Mouse (Mus musculus): ENCODE data around the gene Tnik. TPM values are rescaled to one million over a fixed set of nuclear protein-coding genes. Genes with fewer than 3 reads are reported as not detected.

Gene Tnik
- polyA plus RNA-seq, 1 experiment from 2014 or later: 106 TPM

DNA sequence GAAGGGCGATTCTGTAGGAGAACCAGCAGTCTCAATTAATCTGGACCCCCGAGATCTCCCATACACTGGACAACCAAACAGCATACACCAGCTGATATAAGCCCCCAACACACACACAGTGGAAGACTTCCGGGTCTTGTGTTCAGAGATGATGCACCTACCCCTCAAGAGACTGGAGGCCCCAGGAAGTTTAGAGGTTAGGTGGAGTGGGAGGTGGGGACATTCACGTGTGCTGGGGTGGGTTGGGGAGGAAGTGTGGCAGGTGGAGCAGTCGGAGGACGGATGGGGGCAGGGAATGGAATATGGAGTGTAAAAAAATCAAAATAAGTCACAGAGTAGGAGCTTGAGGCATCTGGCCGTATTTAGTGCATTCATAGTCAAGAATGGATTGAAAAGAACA lies 7.3 kb upstream of the Tnik start:
- H3K36me3 ChIP-seq (ENCODE audit: control insufficient read depth, insufficient read depth, low read length): no peaks in the 10 kb centered on the region
- no peak for ATAC-seq (ENCODE audit: low read depth)
- no peaks in the 10 kb centered on the region for H3K27me3 ChIP-seq (ENCODE audit: control insufficient read depth, insufficient read depth, low read length)
- no peak overlapping the region for H3K4me3 ChIP-seq (ENCODE audit: low read depth, low read length)
- WGBS: 92% methylated on average over 7 of the region's 7 CpGs
- no peak overlapping the region for H3K27ac ChIP-seq (ENCODE audit: low read depth, low read length)
- no peak overlapping the region for H3K9ac ChIP-seq (replicated peaks; ENCODE audit: low read depth, low read length)
- no peak overlapping the region for H3K4me2 ChIP-seq (ENCODE audit: low read depth, low read length)
- no peaks in the 10 kb centered on the region for H3K9me3 ChIP-seq (ENCODE audit: control insufficient read depth, low read length)
- no peaks in the 10 kb centered on the region for H3K4me1 ChIP-seq (ENCODE audit: control insufficient read depth, insufficient read depth, low read length)

DNA sequence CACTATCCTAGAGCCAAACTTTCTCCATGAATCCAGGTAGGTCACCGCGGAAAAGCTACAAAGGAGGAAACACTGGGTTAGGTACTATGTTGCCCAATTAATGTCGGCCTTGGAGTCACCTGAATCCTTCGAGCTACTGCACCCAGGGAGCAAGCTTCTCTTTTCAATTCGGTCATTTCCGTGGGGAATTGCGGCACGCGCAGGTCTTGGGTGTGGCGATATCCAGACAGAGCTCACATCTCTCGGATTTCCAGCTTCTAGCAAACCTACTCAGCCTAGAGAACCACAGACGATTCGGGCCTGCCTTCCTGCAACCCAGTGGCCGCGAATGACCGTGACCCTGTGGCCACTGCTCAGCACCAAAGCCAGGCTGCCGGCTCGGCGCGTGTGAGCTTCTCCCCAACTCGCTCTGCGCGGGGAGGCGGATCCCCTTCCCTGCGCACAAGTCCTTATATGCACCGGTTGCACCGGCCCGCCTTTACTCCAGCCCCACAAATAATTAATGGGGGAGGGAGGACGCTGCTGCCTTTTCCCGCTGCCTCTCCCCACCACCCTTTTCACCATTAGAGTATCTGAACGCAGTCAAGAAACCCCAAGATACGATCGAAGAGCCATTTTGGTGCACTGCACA lies 528 bp upstream of the Tnik start:
- under 1% methylated on average over 33 of the region's 33 CpGs for WGBS
- peak overlapping the region; percentile 95 for H3K27ac ChIP-seq (ENCODE audit: low read depth, low read length)
- H3K4me3 ChIP-seq (ENCODE audit: low read depth, low read length): peak overlapping the region; percentile 93
- H3K36me3 ChIP-seq (ENCODE audit: control insufficient read depth, insufficient read depth, low read length): no peaks in the 10 kb centered on the region
- peak overlapping the region; percentile 95 for H3K9ac ChIP-seq (replicated peaks; ENCODE audit: low read depth, low read length)
- ATAC-seq (ENCODE audit: low read depth): peak; percentile 50
- peak overlapping the region; percentile 68 for H3K4me2 ChIP-seq (ENCODE audit: low read depth, low read length)
- peaks cover 16% of the 10 kb centered on the region; the same call in 1 of the 2 replicates for H3K4me1 ChIP-seq (ENCODE audit: control insufficient read depth, insufficient read depth, low read length)
- no peaks in the 10 kb centered on the region; the same call in 1 of the 2 replicates for H3K27me3 ChIP-seq (ENCODE audit: control insufficient read depth, insufficient read depth, low read length)
- H3K9me3 ChIP-seq (ENCODE audit: control insufficient read depth, low read length): no peaks in the 10 kb centered on the region

DNA sequence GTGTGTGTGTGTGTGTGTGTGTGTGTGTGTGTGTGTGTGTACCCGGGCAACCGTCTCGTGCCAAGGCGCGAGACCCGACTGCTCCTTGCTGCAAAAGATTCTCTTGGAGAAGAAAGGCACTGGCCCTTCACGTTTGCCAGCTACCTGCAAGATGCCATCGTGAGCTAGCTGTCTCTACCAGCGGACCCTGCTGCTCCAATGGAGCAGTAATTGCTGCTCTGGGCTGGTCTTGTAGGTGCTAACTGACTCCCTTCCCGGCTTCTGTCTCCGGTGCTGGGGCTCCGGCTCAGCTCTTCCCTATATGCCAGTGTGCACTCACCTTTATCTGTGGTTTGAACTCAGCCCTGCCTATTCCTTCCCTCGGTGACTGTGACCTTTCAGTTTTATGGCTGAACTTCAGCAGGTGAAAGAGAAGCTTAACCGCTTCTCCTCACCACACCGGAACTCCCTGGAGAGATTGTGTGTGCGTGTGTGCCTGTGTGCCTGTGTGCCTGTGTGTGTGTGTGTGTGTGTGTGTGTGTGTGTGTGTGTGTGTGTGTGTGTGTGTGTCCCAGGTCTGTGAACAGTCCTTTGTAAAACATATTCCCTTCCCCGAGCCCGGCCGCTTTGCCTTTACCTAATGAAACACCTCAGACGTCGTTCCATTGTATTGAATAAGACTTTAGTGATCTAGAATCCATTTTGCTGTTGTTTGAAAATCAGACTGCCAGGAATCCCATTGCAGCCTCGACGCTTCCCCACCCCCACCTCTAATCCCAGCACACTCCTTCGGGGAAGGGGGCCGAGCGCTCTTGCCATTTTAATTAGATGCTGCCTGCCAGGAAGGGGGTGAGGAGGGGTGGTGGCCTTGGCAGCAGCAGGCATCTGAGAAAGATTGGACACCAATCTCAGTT lies 1.2 kb downstream of the Tnik start:
- peak overlapping the region; percentile 95 for H3K9ac ChIP-seq (replicated peaks; ENCODE audit: low read depth, low read length)
- no peaks in the 10 kb centered on the region; the same call in 1 of the 2 replicates for H3K27me3 ChIP-seq (ENCODE audit: control insufficient read depth, insufficient read depth, low read length)
- peak overlapping the region; percentile 68 for H3K4me2 ChIP-seq (ENCODE audit: low read depth, low read length)
- peak overlapping the region; percentile 95 for H3K27ac ChIP-seq (ENCODE audit: low read depth, low read length)
- H3K9me3 ChIP-seq (ENCODE audit: control insufficient read depth, low read length): no peaks in the 10 kb centered on the region
- H3K4me3 ChIP-seq (ENCODE audit: low read depth, low read length): peak overlapping the region; percentile 93
- ATAC-seq (ENCODE audit: low read depth): peak; percentile 21
- no peaks in the 10 kb centered on the region for H3K36me3 ChIP-seq (ENCODE audit: control insufficient read depth, insufficient read depth, low read length)
- WGBS: 1% methylated on average over 26 of the region's 26 CpGs
- H3K4me1 ChIP-seq (ENCODE audit: control insufficient read depth, insufficient read depth, low read length): peaks cover 29% of the 10 kb centered on the region; the same call in 1 of the 2 replicates

DNA sequence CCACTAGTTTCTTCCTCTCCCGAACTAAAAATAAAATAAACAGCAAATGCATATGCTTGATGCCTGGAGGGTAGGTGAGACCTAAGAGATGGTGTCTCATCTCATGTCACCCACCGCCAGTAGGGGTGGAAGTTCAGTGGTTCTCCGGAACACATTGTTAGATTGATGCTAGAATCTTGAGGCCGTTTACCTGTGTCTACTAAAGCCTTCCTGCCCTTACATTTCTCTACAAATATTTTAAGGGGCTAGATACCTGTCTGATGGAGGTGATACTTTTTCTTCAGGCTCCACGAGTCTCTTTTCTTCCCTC lies 1.8 kb downstream of the Tnik start:
- Histone ChIP-seq H3K4me2 (ENCODE audit: low read depth, low read length) (peak overlapping the region; percentile 68), H3K9me3 (ENCODE audit: control insufficient read depth, low read length) (no peaks in the 10 kb centered on the region), H3K27me3 (ENCODE audit: control insufficient read depth, insufficient read depth, low read length) (no peaks in the 10 kb centered on the region; the same call in 1 of the 2 replicates), H3K4me1 (ENCODE audit: control insufficient read depth, insufficient read depth, low read length) (peaks cover 29% of the 10 kb centered on the region; the same call in 1 of the 2 replicates), H3K4me3 (ENCODE audit: low read depth, low read length) (peak overlapping the region; percentile 93), H3K27ac (ENCODE audit: low read depth, low read length) (peak overlapping the region; percentile 95), H3K9ac (replicated peaks; ENCODE audit: low read depth, low read length) (peak overlapping the region; percentile 95), H3K36me3 (ENCODE audit: control insufficient read depth, insufficient read depth, low read length) (no peaks in the 10 kb centered on the region)
- WGBS: 18% methylated on average over 5 of the region's 5 CpGs
- ATAC-seq (ENCODE audit: low read depth): no peak

DNA sequence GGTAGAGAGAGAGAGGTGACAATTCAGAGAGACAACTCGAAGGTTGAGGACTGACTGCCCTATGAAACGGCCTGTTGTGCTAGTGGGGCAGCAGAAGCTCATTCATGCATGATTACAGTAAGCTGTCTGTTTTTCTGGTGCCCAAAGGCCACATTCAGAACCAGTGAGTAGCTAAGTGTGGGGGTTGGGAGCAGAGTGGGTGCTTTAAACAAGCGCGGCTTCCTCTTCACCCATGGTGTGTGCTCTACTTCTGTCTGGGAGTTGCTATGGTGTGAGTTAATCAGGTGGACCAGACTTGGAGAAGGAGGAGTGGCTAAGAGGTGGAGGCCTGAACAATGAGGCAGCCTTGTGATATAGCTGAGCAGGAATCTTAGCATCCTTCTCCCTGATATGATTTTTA lies 2.2 kb downstream of the Tnik start:
- Histone ChIP-seq H3K4me1 (ENCODE audit: control insufficient read depth, insufficient read depth, low read length) (peaks cover 32% of the 10 kb centered on the region), H3K9me3 (ENCODE audit: control insufficient read depth, low read length) (no peaks in the 10 kb centered on the region), H3K9ac (replicated peaks; ENCODE audit: low read depth, low read length) (peak overlapping the region; percentile 95), H3K4me3 (ENCODE audit: low read depth, low read length) (peak overlapping the region; percentile 93), H3K27me3 (ENCODE audit: control insufficient read depth, insufficient read depth, low read length) (no peaks in the 10 kb centered on the region; the same call in 1 of the 2 replicates), H3K4me2 (ENCODE audit: low read depth, low read length) (peak overlapping the region; percentile 68), H3K27ac (ENCODE audit: low read depth, low read length) (peak overlapping the region; percentile 95), H3K36me3 (ENCODE audit: control insufficient read depth, insufficient read depth, low read length) (no peaks in the 10 kb centered on the region)
- WGBS: 18% methylated on average over 4 of the region's 4 CpGs
- ATAC-seq (ENCODE audit: low read depth): peak; percentile 33

DNA sequence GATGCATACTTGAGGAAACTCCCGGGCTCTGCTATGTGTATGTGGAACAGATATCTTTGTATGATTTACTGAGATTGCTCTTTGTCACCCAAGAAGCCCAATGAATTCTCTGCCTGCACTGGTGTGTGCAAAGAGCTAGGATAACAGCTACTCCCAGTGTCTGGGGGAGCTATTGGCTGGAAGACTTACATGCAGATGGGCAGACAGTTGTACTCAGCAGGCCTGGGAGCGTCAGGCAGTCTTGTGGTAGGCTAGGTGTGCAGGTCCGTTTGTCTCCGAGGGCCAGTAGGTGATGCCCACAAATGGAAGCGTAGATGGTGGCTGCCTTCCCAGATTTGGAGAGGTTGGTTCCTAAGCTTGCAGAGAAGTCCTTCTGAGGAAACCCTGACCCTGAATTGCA lies 2.6 kb downstream of the Tnik start:
- Histone ChIP-seq H3K4me1 (ENCODE audit: control insufficient read depth, insufficient read depth, low read length) (peaks cover 34% of the 10 kb centered on the region), H3K9me3 (ENCODE audit: control insufficient read depth, low read length) (no peaks in the 10 kb centered on the region), H3K4me2 (ENCODE audit: low read depth, low read length) (peak overlapping the region; percentile 68), H3K36me3 (ENCODE audit: control insufficient read depth, insufficient read depth, low read length) (no peaks in the 10 kb centered on the region), H3K27ac (ENCODE audit: low read depth, low read length) (peak overlapping the region; percentile 95), H3K27me3 (ENCODE audit: control insufficient read depth, insufficient read depth, low read length) (no peaks in the 10 kb centered on the region; the same call in 1 of the 2 replicates), H3K4me3 (ENCODE audit: low read depth, low read length) (peak overlapping the region; percentile 93), H3K9ac (replicated peaks; ENCODE audit: low read depth, low read length) (peak overlapping the region; percentile 95)
- peak; percentile 16; the same call in 1 of the 2 replicates for ATAC-seq (ENCODE audit: low read depth)
- 51% methylated on average over 5 of the region's 5 CpGs for WGBS

DNA sequence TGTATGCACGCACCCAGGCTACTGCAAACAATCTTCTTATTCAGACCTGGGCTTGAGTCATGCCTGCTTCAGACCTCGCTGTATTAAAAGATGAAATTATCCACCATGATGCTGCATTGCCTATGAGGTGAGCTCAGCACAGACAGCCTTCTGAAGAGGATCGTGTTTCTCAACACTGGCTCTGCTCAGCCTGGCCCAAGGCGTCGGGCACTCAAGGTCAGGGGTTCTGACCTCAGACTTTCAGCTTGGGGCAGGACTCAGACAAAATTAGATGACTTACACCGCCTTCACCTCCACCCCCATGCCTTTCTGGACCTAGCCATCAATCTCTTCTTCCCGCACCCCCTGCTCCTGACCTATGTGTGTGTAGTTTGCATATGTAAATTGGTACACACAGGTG lies 4.2 kb downstream of the Tnik start:
- no peaks in the 10 kb centered on the region for H3K9me3 ChIP-seq (ENCODE audit: control insufficient read depth, low read length)
- no peaks in the 10 kb centered on the region; the same call in 1 of the 2 replicates for H3K27me3 ChIP-seq (ENCODE audit: control insufficient read depth, insufficient read depth, low read length)
- 71% methylated on average over 7 of the region's 7 CpGs for WGBS
- peak overlapping the region; percentile 68 for H3K4me2 ChIP-seq (ENCODE audit: low read depth, low read length)
- no peak for ATAC-seq (ENCODE audit: low read depth)
- H3K4me3 ChIP-seq (ENCODE audit: low read depth, low read length): no peak overlapping the region
- no peaks in the 10 kb centered on the region for H3K36me3 ChIP-seq (ENCODE audit: control insufficient read depth, insufficient read depth, low read length)
- peaks cover 34% of the 10 kb centered on the region for H3K4me1 ChIP-seq (ENCODE audit: control insufficient read depth, insufficient read depth, low read length)
- no peak overlapping the region for H3K27ac ChIP-seq (ENCODE audit: low read depth, low read length)
- no peak overlapping the region for H3K9ac ChIP-seq (replicated peaks; ENCODE audit: low read depth, low read length)

DNA sequence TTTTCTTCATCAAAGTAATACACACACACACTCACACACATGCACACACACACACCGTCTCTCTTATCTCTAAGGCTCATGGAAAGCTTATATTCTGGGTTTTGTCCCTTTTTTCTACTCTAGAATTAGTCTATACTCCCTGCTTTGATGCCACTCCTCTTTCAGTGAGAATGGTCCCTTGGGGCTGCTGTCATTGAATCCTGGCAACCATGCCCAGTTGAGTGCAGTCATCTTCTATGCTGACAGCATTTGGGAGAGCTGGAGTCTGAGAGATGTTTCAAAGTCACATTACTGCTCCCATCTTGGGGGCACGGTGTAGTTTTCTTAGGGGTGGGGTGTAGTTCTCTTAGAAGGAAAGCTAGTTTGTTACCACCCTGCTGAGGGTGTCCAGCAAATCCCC lies 6.7 kb downstream of the Tnik start:
- H3K9me3 ChIP-seq (ENCODE audit: control insufficient read depth, low read length): no peaks in the 10 kb centered on the region
- no peak overlapping the region for H3K4me2 ChIP-seq (ENCODE audit: low read depth, low read length)
- 49% methylated on average over 2 of the region's 2 CpGs for WGBS
- no peaks in the 10 kb centered on the region for H3K36me3 ChIP-seq (ENCODE audit: control insufficient read depth, insufficient read depth, low read length)
- no peak overlapping the region for H3K27ac ChIP-seq (ENCODE audit: low read depth, low read length)
- H3K9ac ChIP-seq (replicated peaks; ENCODE audit: low read depth, low read length): no peak overlapping the region
- H3K27me3 ChIP-seq (ENCODE audit: control insufficient read depth, insufficient read depth, low read length): no peaks in the 10 kb centered on the region
- peaks cover 34% of the 10 kb centered on the region for H3K4me1 ChIP-seq (ENCODE audit: control insufficient read depth, insufficient read depth, low read length)
- no peak overlapping the region for H3K4me3 ChIP-seq (ENCODE audit: low read depth, low read length)
- no peak for ATAC-seq (ENCODE audit: low read depth)

DNA sequence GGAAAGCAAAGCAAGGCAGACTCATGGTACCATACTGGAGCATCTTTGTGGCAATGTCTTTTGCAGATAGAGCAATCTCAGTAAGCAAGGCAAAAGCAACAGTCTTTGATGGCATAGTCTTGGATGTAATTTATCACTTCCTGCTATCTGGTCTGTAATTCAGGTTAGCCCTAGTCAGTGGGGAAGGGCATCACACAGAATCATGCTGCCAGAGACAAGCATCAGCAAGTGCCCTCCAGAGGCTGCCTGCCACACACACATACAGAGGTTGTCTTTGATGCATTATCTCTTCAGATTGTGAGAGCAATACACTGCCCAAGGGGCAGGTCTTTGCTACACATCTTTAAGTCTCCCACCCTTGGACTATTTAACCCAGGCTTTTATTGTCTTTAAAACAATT lies 8.9 kb downstream of the Tnik start:
- Histone ChIP-seq H3K9me3 (ENCODE audit: control insufficient read depth, low read length) (no peaks in the 10 kb centered on the region), H3K27me3 (ENCODE audit: control insufficient read depth, insufficient read depth, low read length) (no peaks in the 10 kb centered on the region), H3K27ac (ENCODE audit: low read depth, low read length) (no peak overlapping the region), H3K4me1 (ENCODE audit: control insufficient read depth, insufficient read depth, low read length) (peaks cover 23% of the 10 kb centered on the region), H3K4me3 (ENCODE audit: low read depth, low read length) (no peak overlapping the region), H3K9ac (replicated peaks; ENCODE audit: low read depth, low read length) (no peak overlapping the region), H3K36me3 (ENCODE audit: control insufficient read depth, insufficient read depth, low read length) (no peaks in the 10 kb centered on the region), H3K4me2 (ENCODE audit: low read depth, low read length) (no peak overlapping the region)
- ATAC-seq (ENCODE audit: low read depth): no peak
